Mouse (Mus musculus): ENCODE measurements around the gene Gm11084. TPM values are rescaled to one million over a fixed set of nuclear protein-coding genes. Genes with fewer than 3 reads are reported as not detected.
"Not testable (repeated sequence)": the region's sequence is repeated elsewhere in the genome, so short reads cannot be mapped to it uniquely, and the experiment has no call there.

Gm11084 gene
- polyA plus RNA-seq, 1 experiment from 2014 or later = not detected

DNA sequence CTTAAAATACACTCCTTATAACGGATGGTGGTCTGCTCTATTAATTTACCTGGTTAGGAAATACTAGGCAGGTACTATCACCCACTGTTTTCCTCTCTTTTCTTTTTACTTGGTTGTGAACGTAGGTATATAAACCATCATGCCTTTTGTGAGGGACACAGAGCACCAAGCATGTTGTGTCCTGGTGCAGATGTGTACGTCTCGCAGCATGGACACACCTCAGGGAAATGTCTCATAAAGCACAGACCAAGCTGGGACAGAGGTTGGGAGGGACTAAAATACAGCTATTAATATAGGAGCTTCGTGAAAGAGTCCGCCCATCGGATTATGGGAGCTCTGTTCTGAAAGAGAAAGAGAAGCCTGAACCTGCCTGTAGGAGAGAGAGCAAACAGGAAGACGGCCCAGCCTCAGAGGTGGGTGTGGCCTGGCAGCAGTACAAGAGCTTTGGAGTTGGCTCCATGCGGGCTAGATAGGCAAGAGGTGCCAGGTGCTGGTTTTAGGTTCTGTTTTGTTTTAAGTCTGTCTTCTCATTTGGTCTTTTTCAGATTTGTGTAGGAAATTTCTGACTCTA, 10.4 kb upstream of the Gm11084 start:
- no peaks in the 10 kb centered on the region for H3K9me3 ChIP-seq (ENCODE audit: low read length)
- DNase-seq (peak; percentile 82), ATAC-seq (peak; percentile 71)
- H3K9ac ChIP-seq (replicated peaks) = no peak overlapping the region
- peak overlapping the region; percentile 33 for H3K4me2 ChIP-seq (ENCODE audit: low read depth, low read length)
- 41% methylated on average over 9 of the region's 9 CpGs for WGBS (ENCODE audit: insufficient replicate concordance)
- H3K4me3 ChIP-seq (ENCODE audit: low read depth, low read length) = no peak overlapping the region
- H3K27ac ChIP-seq (ENCODE audit: low read depth) = peak overlapping the region; percentile 1; the same call in 1 of the 2 replicates
- peaks cover 16% of the 10 kb centered on the region for H3K4me1 ChIP-seq (ENCODE audit: insufficient read depth)
- no peaks in the 10 kb centered on the region for H3K36me3 ChIP-seq (replicated peaks; ENCODE audit: insufficient read depth, low read length)
- H3K27me3 ChIP-seq (ENCODE audit: insufficient read depth, low read length) = no peaks in the 10 kb centered on the region
- TF ChIP-seq CTCF (IDR thresholded peaks at IDR 0.05; ENCODE audit: low read depth) (0 out of 2 replicates have a peak, but pooled peaks have one; percentile 3), EP300 (IDR thresholded peaks at IDR 0.05; ENCODE audit: low read depth) (no peak)

GRCm38 (mm10) chr2:72995346-72996097, 9.0 kb upstream of the Gm11084 start:
- Histone ChIP-seq H3K27me3 (ENCODE audit: insufficient read depth, low read length) (no peaks in the 10 kb centered on the region), H3K4me1 (ENCODE audit: insufficient read depth) (peaks cover 14% of the 10 kb centered on the region), H3K9ac (replicated peaks) (no peak overlapping the region), H3K4me3 (ENCODE audit: low read depth, low read length) (no peak overlapping the region), H3K27ac (ENCODE audit: low read depth) (no peak overlapping the region), H3K36me3 (replicated peaks; ENCODE audit: insufficient read depth, low read length) (no peaks in the 10 kb centered on the region), H3K9me3 (ENCODE audit: low read length) (no peaks in the 10 kb centered on the region), H3K4me2 (ENCODE audit: low read depth, low read length) (no peak overlapping the region)
- TF ChIP-seq EP300 (IDR thresholded peaks at IDR 0.05; ENCODE audit: low read depth) (no peak), CTCF (IDR thresholded peaks at IDR 0.05; ENCODE audit: low read depth) (no peak)
- WGBS (ENCODE audit: insufficient replicate concordance) = 66% methylated on average over 9 of the region's 9 CpGs
- no peak for DNase-seq
- no peak for ATAC-seq

GRCm38 (mm10) chr2:72994165-72994564, 7.6 kb upstream of the Gm11084 start:
- H3K27me3 ChIP-seq (ENCODE audit: insufficient read depth, low read length) = no peaks in the 10 kb centered on the region
- no peak for DNase-seq
- H3K4me1 ChIP-seq (ENCODE audit: insufficient read depth) = peaks cover 11% of the 10 kb centered on the region
- peaks cover 3% of the 10 kb centered on the region for H3K9me3 ChIP-seq (ENCODE audit: low read length)
- no peak overlapping the region for H3K4me2 ChIP-seq (ENCODE audit: low read depth, low read length)
- H3K4me3 ChIP-seq (ENCODE audit: low read depth, low read length) = no peak overlapping the region
- no peak overlapping the region for H3K9ac ChIP-seq (replicated peaks)
- no peak overlapping the region for H3K27ac ChIP-seq (ENCODE audit: low read depth)
- no peaks in the 10 kb centered on the region for H3K36me3 ChIP-seq (replicated peaks; ENCODE audit: insufficient read depth, low read length)
- 73% methylated on average over 2 of the region's 2 CpGs for whole genome bisulfite sequencing (ENCODE audit: insufficient replicate concordance)
- no peak for TF ChIP-seq CTCF (IDR thresholded peaks at IDR 0.05; ENCODE audit: low read depth)
- TF ChIP-seq EP300 (IDR thresholded peaks at IDR 0.05; ENCODE audit: low read depth) = no peak
- no peak for ATAC-seq

- no peak for TF ChIP-seq CTCF (IDR thresholded peaks at IDR 0.05; ENCODE audit: low read depth)
- TF ChIP-seq EP300 (IDR thresholded peaks at IDR 0.05; ENCODE audit: low read depth) = no peak
- Histone ChIP-seq H3K4me2 (ENCODE audit: low read depth, low read length) (no peak overlapping the region), H3K4me3 (ENCODE audit: low read depth, low read length) (no peak overlapping the region), H3K9me3 (ENCODE audit: low read length) (peaks cover 4% of the 10 kb centered on the region), H3K27me3 (ENCODE audit: insufficient read depth, low read length) (no peaks in the 10 kb centered on the region), H3K36me3 (replicated peaks; ENCODE audit: insufficient read depth, low read length) (no peaks in the 10 kb centered on the region), H3K27ac (ENCODE audit: low read depth) (no peak overlapping the region), H3K9ac (replicated peaks) (no peak overlapping the region), H3K4me1 (ENCODE audit: insufficient read depth) (peaks cover 6% of the 10 kb centered on the region)
- ATAC-seq = no peak
- WGBS (ENCODE audit: insufficient replicate concordance) = 91% methylated on average over 17 of the region's 17 CpGs
- DNase-seq = no peak
Measured at GRCm38 (mm10) chr2:72992497-72992896, 6.0 kb upstream of the Gm11084 start.

- H3K9ac ChIP-seq (replicated peaks); H3K4me3 ChIP-seq (ENCODE audit: low read depth, low read length); ATAC-seq; DNase-seq; H3K4me1 ChIP-seq (ENCODE audit: insufficient read depth); H3K4me2 ChIP-seq (ENCODE audit: low read depth, low read length); H3K9me3 ChIP-seq (ENCODE audit: low read length); H3K27me3 ChIP-seq (ENCODE audit: insufficient read depth, low read length); H3K36me3 ChIP-seq (replicated peaks; ENCODE audit: insufficient read depth, low read length); H3K27ac ChIP-seq (ENCODE audit: low read depth): not testable (repeated sequence)
- WGBS (ENCODE audit: insufficient replicate concordance) = 84% methylated on average over 9 of the region's 9 CpGs
Measured at GRCm38 (mm10) chr2:72988945-72989344, 2.4 kb upstream of the Gm11084 start.

DNA sequence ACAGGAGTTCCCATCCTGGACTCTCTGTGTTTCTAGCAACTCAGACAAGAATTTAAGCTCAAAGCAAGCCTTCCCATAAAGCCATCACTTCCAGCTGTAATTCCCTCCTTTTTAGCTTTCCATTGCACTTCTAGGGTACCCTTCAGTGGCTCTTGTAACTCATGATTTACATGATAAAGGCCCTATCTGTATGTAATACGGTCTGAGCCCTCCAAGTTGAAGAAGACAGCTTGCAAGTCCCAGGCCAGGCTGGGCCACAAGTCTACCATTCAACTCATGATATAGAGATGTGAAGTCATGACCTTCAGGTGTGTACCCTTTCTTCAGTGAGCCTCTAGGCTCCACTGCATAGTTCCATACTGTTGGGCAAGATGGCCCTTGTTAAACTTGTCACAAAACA, 1.0 kb downstream of the Gm11084 start:
- no peaks in the 10 kb centered on the region for H3K27me3 ChIP-seq (ENCODE audit: insufficient read depth, low read length)
- H3K9me3 ChIP-seq (ENCODE audit: low read length) = peaks cover 4% of the 10 kb centered on the region
- no peak overlapping the region for H3K9ac ChIP-seq (replicated peaks)
- no peaks in the 10 kb centered on the region for H3K36me3 ChIP-seq (replicated peaks; ENCODE audit: insufficient read depth, low read length)
- no peak overlapping the region for H3K27ac ChIP-seq (ENCODE audit: low read depth)
- ATAC-seq = no peak
- no peak overlapping the region for H3K4me3 ChIP-seq (ENCODE audit: low read depth, low read length)
- DNase-seq = no peak
- H3K4me1 ChIP-seq (ENCODE audit: insufficient read depth) = peaks cover 16% of the 10 kb centered on the region
- 62% methylated on average over 1 of the region's 1 CpGs for WGBS (ENCODE audit: insufficient replicate concordance)
- no peak overlapping the region for H3K4me2 ChIP-seq (ENCODE audit: low read depth, low read length)
- TF ChIP-seq CTCF (IDR thresholded peaks at IDR 0.05; ENCODE audit: low read depth) (no peak), EP300 (IDR thresholded peaks at IDR 0.05; ENCODE audit: low read depth) (no peak)
